Mouse (Mus musculus): Measurements from ENCODE around the gene Otud7b.

DNA sequence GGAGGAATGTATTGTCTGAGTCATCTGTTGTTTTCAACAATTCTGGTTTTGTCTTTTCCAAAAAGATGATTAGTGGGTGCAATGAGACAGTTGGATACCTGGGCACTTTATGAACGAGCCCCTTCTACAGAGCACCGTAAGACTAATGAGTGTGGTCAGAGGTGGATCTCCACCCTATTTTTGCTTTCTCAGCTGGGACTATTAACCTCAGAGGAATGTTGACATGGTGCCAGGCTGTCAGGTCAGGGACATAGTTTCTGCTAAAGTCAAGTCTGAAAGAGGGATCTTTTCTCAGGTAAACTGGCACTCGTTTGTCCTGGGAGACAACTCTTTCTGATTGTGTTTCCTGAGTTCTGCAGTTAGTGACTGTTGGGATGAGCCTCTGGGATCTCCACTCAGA lies 30.7 kb downstream of the Otud7b start:
- no peak for TF ChIP-seq CTCF (IDR thresholded peaks at IDR 0.05; ENCODE audit: low read depth)
- TF ChIP-seq EP300 (optimal IDR thresholded peaks at IDR 0.05), result no peak
